ENCODE assay signal across 17 mouse cellular contexts in genomic region chr9:20534326-20534926, GRCm38 (mm10). TPM values are rescaled to one million over a fixed set of nuclear protein-coding genes. Genes with fewer than 3 reads are reported as not detected.
DNase-seq lines count a peak whose midpoint lies in the region; ATAC-seq lines count a peak whose summit lies in the region.
"Had no signal": no experiment of that assay in that cellular context is flagged by ENCODE, and none has a peak within 500 bp of the region (broad histone marks: within the 10 kb centered on the region; RNA-seq: fewer than 3 reads in every experiment).

No protein-coding gene starts in this region.

- no peaks in the 10 kb centered on the region for H3K9me3 ChIP-seq in kidney, embryonic 14.5 days (ENCODE audit: control insufficient read depth, low read length)
- H3K9me3 ChIP-seq: embryonic facial prominence, embryonic 13.5 days; forebrain, embryonic 12.5 days; hindbrain, embryonic 13.5 days; neural tube, embryonic 13.5 days had no signal

- ATAC-seq in cerebellum, adult (ENCODE audit: insufficient number of reproducible peaks, low FRiP score, low TSS enrichment) = no peak
- no peak for ATAC-seq in kidney, embryonic 14.5 days (ENCODE audit: low FRiP score, low TSS enrichment)
- ATAC-seq: activated CD4-positive, CD25-positive, alpha-beta regulatory T cell, adult 4 months; intestine, postnatal 0 days had no signal

- peak; percentile 38 for DNase-seq in cerebellum, adult 11-12 months
- DNase-seq in layer of hippocampus, adult 11-12 months (ENCODE audit: low spot score) = peak; percentile 35
- DNase-seq in layer of hippocampus, postnatal 25 days (ENCODE audit: extremely low spot score in 1 of 2, low spot score in 1 of 2) = no peak
- DNase-seq in right cerebral cortex, postnatal 10 days (ENCODE audit: low spot score in 2 of 2) = peak; percentile 48 to 67
- DNase-seq in right cerebral cortex, postnatal 36 days (ENCODE audit: low spot score in 2 of 2) = no peak
- DNase-seq in layer of hippocampus, postnatal 14 days (ENCODE audit: low spot score in 2 of 2) = peak; percentile 30 to 62
- DNase-seq: kidney, postnatal 10 days; lung, embryonic 14.5 days had no signal

- H3K27ac ChIP-seq in kidney, embryonic 14.5 days (ENCODE audit: low read depth, low read length) = no peak overlapping the region
- H3K27ac ChIP-seq: embryonic facial prominence, embryonic 13.5 days; forebrain, embryonic 12.5 days; hindbrain, embryonic 13.5 days; neural tube, embryonic 13.5 days had no signal

- H3K9ac ChIP-seq in kidney, embryonic 14.5 days (ENCODE audit: low read depth, low read length) = no peak overlapping the region
- H3K9ac ChIP-seq: embryonic facial prominence, embryonic 13.5 days; forebrain, embryonic 12.5 days; hindbrain, embryonic 13.5 days; lung, embryonic 14.5 days; neural tube, embryonic 13.5 days had no signal

- no peak overlapping the region for H3K4me3 ChIP-seq in kidney, embryonic 14.5 days (ENCODE audit: low read length)
- H3K4me3 ChIP-seq: embryonic facial prominence, embryonic 13.5 days; forebrain, embryonic 12.5 days; hindbrain, embryonic 13.5 days; neural tube, embryonic 13.5 days had no signal

- H3K4me1 ChIP-seq in kidney, embryonic 14.5 days (ENCODE audit: control insufficient read depth, insufficient read depth, low read length) = no peaks in the 10 kb centered on the region
- H3K4me1 ChIP-seq: embryonic facial prominence, embryonic 13.5 days; forebrain, embryonic 12.5 days; hindbrain, embryonic 13.5 days; neural tube, embryonic 13.5 days had no signal

- no peak overlapping the region for H3K4me2 ChIP-seq in kidney, embryonic 14.5 days (replicated peaks; ENCODE audit: low read depth, low read length)
- H3K4me2 ChIP-seq: embryonic facial prominence, embryonic 13.5 days; forebrain, embryonic 12.5 days; hindbrain, embryonic 13.5 days; liver, embryonic 11.5 days; lung, embryonic 14.5 days; neural tube, embryonic 13.5 days had no signal

- H3K36me3 ChIP-seq in kidney, embryonic 14.5 days (ENCODE audit: control insufficient read depth, insufficient read depth, low read length) = no peaks in the 10 kb centered on the region
- H3K36me3 ChIP-seq: embryonic facial prominence, embryonic 13.5 days; forebrain, embryonic 12.5 days; hindbrain, embryonic 13.5 days; neural tube, embryonic 13.5 days had no signal

- no peaks in the 10 kb centered on the region for H3K27me3 ChIP-seq in kidney, embryonic 14.5 days (ENCODE audit: control insufficient read depth, insufficient read depth, low read length)

- WGBS in kidney, embryonic 14.5 days = 81% methylated on average over 8 of the region's 8 CpGs

RNA-seq across cellular contexts. Expression of gene Zfp266, which starts 13.2 kb away (rescaled TPM):
- 10 to 100 TPM; 40.7 to 48.8 TPM for total RNA-seq in layer of hippocampus, postnatal 25 days (2021)
- 10 to 100 TPM; 55.8 to 56.1 TPM for total RNA-seq in layer of hippocampus, postnatal 14 days (2021)
- polyA plus RNA-seq in kidney, embryonic 14.5 days (2014; fragmentation: Nextera tagmentation; extraction: Ambion mirVana) = 80.5 and 96.4 TPM in 2 replicates

RNA-seq across cellular contexts. Expression of gene Zfp426, which starts 41.9 kb away (rescaled TPM):
- total RNA-seq in layer of hippocampus, postnatal 25 days (2021) = 10 to 100 TPM; 25.5 to 32.8 TPM
- total RNA-seq in layer of hippocampus, postnatal 14 days (2021) = 10 to 100 TPM; 31.7 to 34.5 TPM
- 12.8 and 22.6 TPM in 2 replicates for polyA plus RNA-seq in kidney, embryonic 14.5 days (2014; fragmentation: Nextera tagmentation; extraction: Ambion mirVana)

RNA-seq across cellular contexts. Expression of gene Zfp846, which starts 46.7 kb away (rescaled TPM):
- total RNA-seq in layer of hippocampus, postnatal 25 days (2021) = 10 to 100 TPM; 20.4 to 22.1 TPM
- total RNA-seq in layer of hippocampus, postnatal 14 days (2021) = 10 to 100 TPM; 20.6 to 22.8 TPM
- polyA plus RNA-seq in kidney, embryonic 14.5 days (2014; fragmentation: Nextera tagmentation; extraction: Ambion mirVana) = 18.1 and 23.0 TPM in 2 replicates

Comparison
In these comparisons a context has a peak if more than half of its experiments do, and no peak if none do; other contexts are left out.
1. DNase-seq: peak in cerebellum, adult 11-12 months (single experiment), layer of hippocampus, adult 11-12 months (single experiment), right cerebral cortex, postnatal 10 days (2 of 2) and layer of hippocampus, postnatal 14 days (2 of 2); none in layer of hippocampus, postnatal 25 days (0 of 2) and right cerebral cortex, postnatal 36 days (0 of 2).